Mouse (Mus musculus) adipose tissue, adult 10 weeks (tissue): Measurements from ENCODE around the gene Gm17304. TPM values are rescaled to one million over a fixed set of nuclear protein-coding genes. Genes with fewer than 3 reads are reported as not detected.

Experiments
- polyA plus RNA-seq: library from polyadenylated mRNA; stranded (reverse); fragments of 350-450 nt; fragmentation: Illumina TruSeq; extraction: RNeasy Lipid Tissue Mini Kit (QIAGEN cat#74804); gene quantifications from one replicate; pipeline ENCODE4 v1.2.3, GENCODE M21; 2014; ENCODE audit warnings: low read depth, low replicate concordance

Gm17304 gene
- not detected for polyA plus RNA-seq

GRCm38 (mm10) chr5:106608798-106609197 is at the start of gene Gm17304:
TSS of gene Gm17304 (plus strand) at chr5:106609098.

Other genes with a start within 250 kb of the Gm17304 start
- not detected for gene Barhl2, start 150.9 kb upstream of the Gm17304 start, polyA plus RNA-seq
- 21.9 TPM for gene Zfp644, start 88.2 kb downstream of the Gm17304 start, polyA plus RNA-seq